Mouse (Mus musculus) left cerebral cortex, adult 2 months (tissue): ENCODE data around the gene Auh. TPM values are rescaled to one million over a fixed set of nuclear protein-coding genes. Genes with fewer than 3 reads are reported as not detected.
A peak's percentile ranks its signal among the peaks of the same experiment; 100 is the strongest.

Experiments used
- DNase-seq, 2 experiments: peaks; one replicate each; pipeline ENCODE4 v3.0.0; 2021 to 2022; ENCODE audit warnings: low spot score in 2 of 2, mixed read lengths in 1 of 2; ENCODE audit errors: extremely low spot score in 1 of 2
- H3K27ac ChIP-seq: fragments of 200-600 bp; 2 replicates; pipeline ENCODE4 v1.8.1; 2022
- H3K4me3 ChIP-seq: fragments of 200-600 bp; 2 replicates; pipeline ENCODE4 v1.8.1; 2022
- CTCF ChIP-seq: fragments of 200-600 bp; IDR thresholded peaks from 2 replicates; pipeline ENCODE4 v1.8.1; 2022; ENCODE audit warnings: antibody characterized with exemption, mild to moderate bottlenecking, moderate library complexity
- intact Hi-C: fragments of 180-260 bp; cut with DNase I; formaldehyde crosslinking; loops from one replicate; pipeline ENCODE4 v1.15.1; 2025
- long read RNA-seq, 2 experiments: library from polyadenylated mRNA; stranded (forward); transcript quantifications; one replicate each; pipeline ENCODE4 v2.0.0; 2021; ENCODE audit warnings: borderline mapping rate in 2 of 2
- total RNA-seq, 2 experiments: library from RNA; stranded (reverse); gene quantifications; 2 replicates each; pipeline ENCODE4 v1.2.3; 2021

Auh gene
- 10 to 100 TPM; 92.3 to 99.0 TPM for total RNA-seq
- long read RNA-seq, experiment 1, transcript Auh-201 (10 exons, 1,320 nt): major isoform, 42 of 60 reads
- long read RNA-seq, experiment 1, partial matches to known transcripts: 8 of 60 reads
- long read RNA-seq, experiment 1, other reads (novel, unspliced or antisense): 10 of 60 reads
- long read RNA-seq, experiment 2, transcript Auh-201 (10 exons, 1,320 nt): major isoform, 36 of 52 reads
- long read RNA-seq, experiment 2, partial matches to known transcripts: 8 of 52 reads
- long read RNA-seq, experiment 2, other reads (novel, unspliced or antisense): 7 of 52 reads

DNA sequence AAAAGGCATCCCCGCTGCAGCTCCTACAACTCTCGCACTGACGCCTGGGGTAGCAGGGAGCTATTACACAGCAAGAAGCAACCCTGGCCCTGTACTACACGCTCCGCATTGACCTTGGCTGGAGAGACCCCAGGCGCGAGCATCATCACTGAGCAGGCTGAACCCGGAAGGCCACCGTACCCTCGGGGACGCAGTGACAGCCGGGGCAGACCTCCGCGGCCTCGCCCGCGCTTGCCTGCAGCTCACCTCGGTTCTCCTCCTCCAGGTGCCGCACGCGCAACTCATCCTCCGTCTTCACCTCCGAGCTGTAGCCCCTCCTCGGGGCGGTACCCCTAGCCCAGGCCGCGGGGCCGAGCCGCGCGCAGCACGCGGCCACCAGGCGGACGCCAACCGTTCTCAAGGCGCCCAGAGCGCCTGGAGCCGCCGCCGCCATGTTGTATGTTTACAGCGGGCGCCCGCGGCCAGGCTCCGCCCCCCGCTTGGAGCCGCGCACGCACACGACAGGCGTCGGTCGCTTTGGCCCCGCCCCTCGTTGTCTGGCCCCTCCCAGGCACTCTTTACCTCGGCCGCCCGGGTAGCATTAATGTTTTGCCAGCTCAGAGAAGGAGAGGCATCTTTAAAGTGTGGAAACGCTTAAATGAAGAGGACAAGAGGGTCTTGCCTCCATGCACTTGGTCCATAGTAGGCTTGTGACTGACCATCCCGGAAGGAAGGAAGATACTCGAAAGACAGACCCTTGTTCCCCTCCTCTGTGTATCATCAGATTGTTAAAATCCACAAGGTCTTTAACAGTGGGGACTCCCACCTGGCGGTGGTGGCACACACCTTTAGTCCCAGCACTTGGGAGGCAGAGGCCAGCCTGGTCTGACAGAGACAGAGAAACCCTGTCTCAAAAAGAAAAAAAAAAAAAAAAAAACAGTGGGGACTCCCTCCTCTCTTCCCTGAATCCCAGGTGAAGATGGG is at the start of gene Auh:
Auh (minus strand) TSS at position 473 of the 963 bp plus-strand sequence.
- Histone ChIP-seq H3K4me3 (peak within 1 kb of the TSS; percentile 96), H3K27ac (peak within 1 kb of the TSS; percentile 95)
- peak; percentile 79 to 80 for DNase-seq
- peak; percentile 15; the same call in 1 of the 2 replicates for TF ChIP-seq CTCF
- intact Hi-C loops: loop anchor here (1.0 to 5.0 kb wide), 2 partner anchors 52 kb away; partner anchors contain the start of gene Nfil3

DNA sequence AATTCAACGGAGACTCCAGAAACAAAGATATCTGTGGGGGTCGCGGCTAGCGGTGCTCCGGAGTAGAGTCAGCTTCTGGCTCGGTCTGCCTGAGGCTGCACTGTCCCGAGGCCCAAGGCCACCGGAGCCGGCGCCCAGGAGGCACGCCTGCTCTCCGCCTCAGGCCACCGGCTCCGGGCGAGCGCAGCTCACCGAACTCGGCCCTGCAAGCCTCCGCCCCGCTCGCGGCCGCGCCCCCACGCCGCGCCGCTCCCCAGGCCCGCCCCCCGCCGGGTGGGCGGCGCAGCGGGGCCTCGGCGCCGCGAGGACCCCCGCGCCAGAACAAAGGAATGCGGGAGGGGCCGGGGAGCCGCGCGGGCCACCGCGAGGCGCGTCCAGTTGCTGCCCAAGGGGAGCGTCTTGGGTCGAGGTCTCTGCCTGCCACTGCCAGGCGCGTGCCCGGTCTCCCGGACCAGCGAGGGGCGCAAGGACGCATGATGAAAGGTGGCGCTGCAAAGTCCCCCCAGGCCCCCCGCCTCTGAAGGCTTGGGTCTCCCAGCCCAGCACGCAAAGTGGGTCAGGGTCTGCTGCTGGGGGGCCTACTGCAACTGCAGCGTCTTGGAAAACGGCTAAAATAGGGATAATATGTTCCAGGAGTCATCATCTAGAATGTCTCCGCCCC is 49.0 kb upstream of the Auh start:
- no peak for TF ChIP-seq CTCF
- H3K27ac ChIP-seq: peak overlapping the region; percentile 98
- intact Hi-C loops: no loop called here
- DNase-seq: peak; percentile 34 to 35
- peak overlapping the region; percentile 80 for H3K4me3 ChIP-seq

DNA sequence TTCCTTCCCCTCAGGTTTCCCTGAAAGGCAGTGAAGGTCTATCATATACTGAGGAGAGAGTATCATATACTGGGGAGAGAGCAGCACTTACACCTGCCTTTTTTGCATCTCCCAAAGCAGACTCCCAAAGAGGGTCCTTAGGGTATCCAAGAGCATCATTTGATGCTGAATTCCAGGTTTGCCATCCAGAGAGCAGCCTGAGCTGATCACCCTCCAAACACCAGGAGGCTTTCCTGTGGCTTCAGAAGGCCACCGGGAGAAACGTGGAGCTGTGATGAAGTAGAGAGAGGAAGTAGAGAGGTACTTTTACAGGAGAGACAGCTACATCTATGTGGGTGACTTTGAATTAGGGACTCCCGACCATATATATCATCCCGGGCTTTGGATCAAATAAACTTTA is 48.3 kb upstream of the Auh start:
- DNase-seq: no peak
- intact Hi-C loops: no loop called here
- H3K4me3 ChIP-seq: peak overlapping the region; percentile 80
- H3K27ac ChIP-seq: peak overlapping the region; percentile 74; the same call in 1 of the 2 replicates
- TF ChIP-seq CTCF: no peak

DNA sequence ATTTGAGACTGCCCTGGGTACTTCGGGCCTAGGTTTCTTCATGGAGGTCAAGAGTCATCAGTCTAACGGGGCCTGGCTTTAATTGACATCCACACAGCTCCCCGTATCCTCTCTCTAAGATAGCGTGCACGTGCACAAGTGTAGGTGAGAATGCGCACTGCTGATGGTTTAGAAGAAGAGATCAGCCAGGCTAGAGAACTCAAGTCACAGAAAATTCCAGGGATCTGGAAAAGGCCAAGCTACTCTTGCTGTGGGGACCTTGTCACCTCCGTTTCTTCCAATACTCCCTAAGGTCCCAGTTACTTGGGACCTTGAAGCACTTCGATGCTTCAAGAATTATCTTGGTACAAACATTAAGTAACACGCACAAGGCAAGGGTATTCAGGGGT is 47.7 kb upstream of the Auh start:
- no peak for TF ChIP-seq CTCF
- intact Hi-C loops: no loop called here
- DNase-seq: no peak
- no peak overlapping the region for H3K27ac ChIP-seq
- H3K4me3 ChIP-seq: 0 out of 2 replicates have a peak overlapping the region, but pooled peaks have one; percentile 2

DNA sequence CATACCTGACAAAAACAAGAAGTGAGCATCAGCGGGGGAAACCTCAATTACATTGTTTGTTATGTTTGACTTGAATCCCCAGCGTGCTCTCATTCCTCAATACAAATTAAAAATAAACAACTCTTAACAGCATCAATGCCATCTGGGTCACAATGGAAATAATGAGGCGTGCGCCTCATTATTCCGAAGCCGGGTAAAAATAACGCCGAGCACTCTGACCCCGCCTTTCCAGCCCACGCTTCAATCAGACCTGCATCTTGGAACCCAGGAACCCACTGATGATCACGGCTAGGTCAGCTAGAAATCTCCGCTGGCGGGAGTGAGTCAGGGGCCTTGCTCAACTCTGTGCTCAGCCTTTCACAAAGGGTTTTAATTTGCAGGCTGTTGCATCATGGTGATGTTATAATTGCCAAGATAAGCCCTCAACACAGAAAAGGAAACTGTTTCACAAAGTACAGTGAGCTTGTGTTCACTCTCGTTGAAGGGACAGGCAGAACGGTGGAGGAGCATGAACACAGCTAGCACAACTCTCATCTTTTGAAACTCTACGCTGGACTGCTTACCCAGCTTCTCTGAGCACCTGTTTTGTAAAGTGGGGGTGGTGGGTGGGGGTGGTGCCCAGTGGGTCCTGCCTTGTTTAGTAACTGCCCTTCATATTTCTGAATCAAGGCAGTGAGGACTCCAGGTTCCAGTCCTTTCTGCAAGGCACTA is 47.2 kb upstream of the Auh start:
- intact Hi-C loops: no loop called here
- no peak for DNase-seq
- no peak overlapping the region for H3K4me3 ChIP-seq
- TF ChIP-seq CTCF: no peak
- H3K27ac ChIP-seq: no peak overlapping the region

DNA sequence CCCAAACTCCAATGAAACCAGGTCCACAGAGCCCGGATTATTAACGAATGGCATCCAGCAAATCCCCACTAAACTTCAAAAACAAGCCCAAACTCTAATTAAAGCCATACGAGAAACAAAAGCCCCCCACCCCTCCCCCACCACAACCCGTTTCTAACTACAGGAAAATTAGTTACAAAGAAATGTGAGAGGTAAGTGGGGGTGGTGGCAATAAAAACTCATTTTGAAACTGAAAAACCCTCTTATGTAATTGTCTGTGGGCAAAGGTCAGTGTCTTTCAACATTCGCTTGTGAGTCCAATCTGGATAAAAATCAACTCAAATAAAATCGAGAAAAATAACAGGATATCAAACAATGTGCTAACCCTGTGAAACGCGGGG is 46.6 kb upstream of the Auh start:
- intact Hi-C loops: no loop called here
- H3K27ac ChIP-seq: no peak overlapping the region
- H3K4me3 ChIP-seq: no peak overlapping the region
- no peak for TF ChIP-seq CTCF
- no peak for DNase-seq

DNA sequence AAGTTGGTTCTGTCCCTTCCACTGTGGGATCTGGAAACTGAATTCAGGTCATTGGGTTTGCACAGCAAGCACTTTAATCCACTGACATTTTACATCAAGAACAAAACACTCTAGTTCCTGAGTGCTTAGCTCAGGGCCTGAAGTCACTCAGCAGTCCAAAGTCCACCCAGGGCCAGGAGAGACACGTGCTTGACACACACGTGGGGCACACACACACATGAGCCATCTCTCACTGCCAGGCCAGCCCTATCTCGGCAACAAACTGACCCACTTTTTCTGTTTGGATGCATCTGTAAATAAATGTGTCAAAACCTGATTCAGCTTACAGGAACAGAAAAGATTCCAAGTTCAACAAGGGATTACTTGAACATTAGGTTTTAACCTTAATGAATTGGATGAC is 45.2 kb upstream of the Auh start:
- intact Hi-C loops: no loop called here
- no peak for TF ChIP-seq CTCF
- no peak overlapping the region for H3K4me3 ChIP-seq
- H3K27ac ChIP-seq: no peak overlapping the region
- no peak for DNase-seq

DNA sequence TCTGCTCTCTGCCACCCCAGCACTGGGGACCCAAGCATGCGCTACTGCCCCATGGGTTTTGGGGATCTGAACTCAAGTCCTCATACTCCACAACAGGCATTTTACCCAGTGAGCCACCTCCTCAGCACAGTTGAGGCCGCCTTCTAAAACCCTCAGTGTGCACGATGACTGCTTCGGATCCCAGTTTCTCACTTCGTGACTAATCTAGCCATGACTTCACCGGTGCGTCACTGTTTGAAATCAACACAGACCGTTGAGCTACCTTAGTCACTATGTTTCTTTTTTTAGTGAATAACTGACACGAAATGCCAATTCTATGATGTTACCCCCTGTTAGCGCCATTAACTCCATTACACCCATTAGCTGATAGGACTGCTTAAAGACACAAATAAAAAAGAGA is 43.9 kb upstream of the Auh start:
- intact Hi-C loops: no loop called here
- TF ChIP-seq CTCF: no peak
- DNase-seq: peak in 1 of 2 experiments; percentile 18
- H3K4me3 ChIP-seq: no peak overlapping the region
- H3K27ac ChIP-seq: no peak overlapping the region

DNA sequence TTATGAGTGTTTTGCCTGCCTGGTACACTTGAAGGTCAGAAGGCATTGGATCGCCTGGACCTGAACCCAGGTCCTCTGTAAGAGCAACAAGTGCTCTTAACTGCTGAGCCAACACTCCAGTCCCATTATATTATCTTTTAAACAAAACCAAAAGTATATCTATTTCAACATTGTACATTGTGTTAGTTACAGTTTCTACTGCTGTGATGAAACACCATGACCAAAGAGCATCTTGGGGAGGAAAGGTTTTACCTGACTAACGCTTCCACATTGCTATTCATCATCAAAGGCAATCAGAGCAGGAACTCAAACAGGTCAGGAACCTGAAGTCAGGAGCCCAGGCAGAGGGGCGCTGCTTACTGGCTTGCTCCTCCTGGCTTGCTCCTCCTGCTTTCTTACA is 43.1 kb upstream of the Auh start:
- DNase-seq: no peak
- Histone ChIP-seq H3K27ac (no peak overlapping the region), H3K4me3 (no peak overlapping the region)
- no peak for TF ChIP-seq CTCF
- intact Hi-C loops: no loop called here

DNA sequence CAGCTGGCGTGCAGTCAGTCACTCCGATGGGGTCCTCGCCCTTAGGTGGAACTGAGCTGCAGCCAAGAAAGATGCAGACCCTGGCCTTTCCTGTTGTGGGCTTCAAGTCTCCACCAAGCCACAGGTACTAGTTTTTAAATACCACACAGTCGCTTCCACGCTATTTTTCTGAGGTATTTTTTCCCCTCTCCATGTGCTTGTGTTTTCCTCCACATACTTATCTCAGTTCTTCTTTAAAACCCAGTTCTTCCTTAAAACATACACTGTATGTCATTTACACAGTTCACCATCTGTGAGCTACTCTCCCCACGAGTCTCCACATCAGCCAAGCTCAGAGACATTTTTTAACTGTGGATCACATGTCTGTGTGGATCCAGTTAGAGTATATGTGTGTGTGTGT is 41.4 kb upstream of the Auh start:
- TF ChIP-seq CTCF: no peak
- intact Hi-C loops: no loop called here
- Histone ChIP-seq H3K4me3 (no peak overlapping the region), H3K27ac (no peak overlapping the region)
- no peak for DNase-seq

DNA sequence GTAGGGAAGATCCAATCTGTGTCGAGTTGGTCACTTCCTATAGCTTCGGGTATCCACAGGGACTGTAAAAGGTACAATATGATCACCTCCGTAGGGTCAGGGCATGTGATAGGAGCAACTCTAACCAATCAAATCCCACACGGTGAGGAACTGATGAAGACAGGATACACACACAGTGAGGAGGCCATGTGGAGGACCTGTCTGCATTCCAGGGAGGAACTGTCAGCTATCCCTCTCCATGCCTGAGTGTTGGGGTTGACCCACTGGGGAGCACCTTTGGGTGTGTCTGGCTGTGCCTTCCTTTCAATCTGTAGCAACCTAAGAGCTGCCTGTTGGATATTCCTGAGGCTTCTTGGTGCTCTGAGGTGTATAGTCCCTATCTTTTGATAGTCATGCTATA is 33.4 kb upstream of the Auh start:
- no peak for TF ChIP-seq CTCF
- Histone ChIP-seq H3K27ac (no peak overlapping the region), H3K4me3 (no peak overlapping the region)
- intact Hi-C loops: no loop called here
- DNase-seq: no peak
